Mouse (Mus musculus): ENCODE data around the gene Slc25a43. TPM values are rescaled to one million over a fixed set of nuclear protein-coding genes. Genes with fewer than 3 reads are reported as not detected.
A peak's percentile ranks its signal among the peaks of the same experiment; 100 is the strongest.

Gene Slc25a43
- polyA plus RNA-seq (2014; fragmentation: Nextera tagmentation; extraction: Ambion mirVana): 0.42 and 0.96 TPM in 2 replicates

DNA sequence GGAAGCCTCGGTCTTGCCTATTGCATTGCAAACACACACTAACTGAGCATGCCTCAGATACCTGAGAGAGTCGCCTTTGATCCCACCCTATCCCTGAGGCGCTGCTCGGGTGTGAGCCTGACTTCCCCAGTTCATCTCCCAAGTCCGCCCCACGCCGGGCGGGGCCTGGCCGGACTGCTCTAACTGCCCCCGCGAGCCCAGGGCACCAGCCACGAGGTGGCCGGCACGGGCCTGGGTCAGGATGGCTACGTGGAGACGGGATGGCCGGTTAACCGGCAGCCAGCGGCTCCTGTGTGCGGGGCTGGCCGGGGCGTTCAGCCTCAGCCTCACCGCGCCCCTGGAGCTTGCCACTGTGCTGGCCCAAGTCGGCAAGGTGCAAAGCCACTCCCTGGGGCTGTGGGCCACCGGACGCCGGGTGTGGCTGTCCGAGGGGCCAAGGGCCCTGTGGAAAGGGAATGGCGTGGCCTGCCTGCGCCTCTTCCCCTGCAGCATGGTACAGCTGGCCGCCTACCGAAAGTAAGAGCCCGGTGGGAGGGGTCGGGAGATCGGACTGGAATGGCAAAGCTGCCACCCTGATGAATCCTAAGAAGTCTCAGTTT lies at the start of gene Slc25a43:
Gene Slc25a43 (plus strand): TSS at position 157 of the 599 bp plus-strand sequence.
- Histone ChIP-seq H3K27ac (no peak within 1 kb of the TSS), H3K27me3 (ENCODE audit: control insufficient read depth, insufficient read depth, low read length) (no peaks in the 10 kb centered on the region), H3K9me3 (ENCODE audit: control insufficient read depth, low read length) (no peaks in the 10 kb centered on the region), H3K4me2 (replicated peaks) (peak within 1 kb of the TSS; percentile 56), H3K4me1 (replicated peaks; ENCODE audit: control insufficient read depth, insufficient read depth, low read length) (no peaks in the 10 kb centered on the region), H3K36me3 (replicated peaks; ENCODE audit: control insufficient read depth, insufficient read depth) (no peaks in the 10 kb centered on the region), H3K9ac (peak within 1 kb of the TSS; percentile 62), H3K4me3 (replicated peaks; ENCODE audit: low read length) (peak within 1 kb of the TSS; percentile 27)
- peak; percentile 62; the same call in 1 of the 2 replicates for ATAC-seq (ENCODE audit: low FRiP score)
- no peak for DNase-seq (ENCODE audit: low spot score)
- WGBS: 23% methylated on average over 36 of the region's 36 CpGs

GRCm38 (mm10) chrX:36740124-36740951 lies 3.1 kb upstream of the Slc25a43 start:
- H3K36me3 ChIP-seq (replicated peaks; ENCODE audit: control insufficient read depth, insufficient read depth): no peaks in the 10 kb centered on the region
- H3K9me3 ChIP-seq (ENCODE audit: control insufficient read depth, low read length): no peaks in the 10 kb centered on the region
- DNase-seq (ENCODE audit: low spot score) (no peak), ATAC-seq (ENCODE audit: low FRiP score) (no peak)
- H3K4me2 ChIP-seq (replicated peaks): no peak overlapping the region
- H3K4me1 ChIP-seq (replicated peaks; ENCODE audit: control insufficient read depth, insufficient read depth, low read length): no peaks in the 10 kb centered on the region
- no peaks in the 10 kb centered on the region for H3K27me3 ChIP-seq (ENCODE audit: control insufficient read depth, insufficient read depth, low read length)
- 90% methylated on average over 13 of the region's 13 CpGs for WGBS
- no peak overlapping the region for H3K4me3 ChIP-seq (replicated peaks; ENCODE audit: low read length)
- H3K27ac ChIP-seq: no peak overlapping the region
- H3K9ac ChIP-seq: no peak overlapping the region

DNA sequence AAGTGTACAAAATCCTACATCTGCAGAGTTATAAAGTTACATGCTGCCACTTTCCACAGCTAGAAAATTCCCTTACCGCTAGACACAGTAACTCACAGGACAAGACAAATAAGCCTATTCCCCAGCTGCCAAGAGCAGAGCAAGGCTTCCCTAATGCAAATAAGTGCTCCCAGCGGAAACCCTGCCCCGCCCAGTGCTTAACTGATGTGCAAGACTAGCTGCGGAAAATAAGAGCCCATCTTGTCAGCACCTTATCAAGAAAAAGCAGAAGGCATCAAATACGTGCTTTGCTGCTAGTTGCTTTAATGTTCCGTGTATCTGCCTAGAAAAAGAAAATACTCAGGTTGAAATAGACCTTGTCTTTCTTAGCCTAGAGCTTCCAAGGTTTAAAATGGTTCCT lies 2.2 kb upstream of the Slc25a43 start:
- DNase-seq (ENCODE audit: low spot score) (no peak), ATAC-seq (ENCODE audit: low FRiP score) (no peak)
- Histone ChIP-seq H3K36me3 (replicated peaks; ENCODE audit: control insufficient read depth, insufficient read depth) (no peaks in the 10 kb centered on the region), H3K27ac (no peak overlapping the region), H3K9ac (no peak overlapping the region), H3K4me2 (replicated peaks) (no peak overlapping the region), H3K4me3 (replicated peaks; ENCODE audit: low read length) (no peak overlapping the region), H3K4me1 (replicated peaks; ENCODE audit: control insufficient read depth, insufficient read depth, low read length) (no peaks in the 10 kb centered on the region), H3K27me3 (ENCODE audit: control insufficient read depth, insufficient read depth, low read length) (no peaks in the 10 kb centered on the region), H3K9me3 (ENCODE audit: control insufficient read depth, low read length) (no peaks in the 10 kb centered on the region)
- 36% methylated on average over 6 of the region's 6 CpGs for WGBS

DNA sequence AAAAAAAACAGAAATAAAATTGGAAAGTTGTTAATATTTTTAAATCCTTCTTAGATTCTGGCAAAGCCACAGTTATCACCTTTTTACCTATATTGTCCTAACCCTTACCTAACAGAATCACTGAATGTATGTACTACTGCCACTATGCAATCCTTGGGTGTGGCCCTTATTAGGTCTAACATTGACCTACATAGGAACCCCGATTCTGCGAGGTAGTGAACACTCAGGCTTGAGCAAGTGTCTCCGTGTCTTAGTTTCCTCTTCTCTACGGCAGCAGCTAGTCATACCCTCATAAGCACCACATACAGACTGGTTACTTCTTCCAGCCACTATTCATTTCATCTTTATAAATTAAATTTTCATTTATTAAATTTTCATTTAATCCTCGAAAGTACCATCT lies 715 bp upstream of the Slc25a43 start:
- no peaks in the 10 kb centered on the region for H3K9me3 ChIP-seq (ENCODE audit: control insufficient read depth, low read length)

DNA sequence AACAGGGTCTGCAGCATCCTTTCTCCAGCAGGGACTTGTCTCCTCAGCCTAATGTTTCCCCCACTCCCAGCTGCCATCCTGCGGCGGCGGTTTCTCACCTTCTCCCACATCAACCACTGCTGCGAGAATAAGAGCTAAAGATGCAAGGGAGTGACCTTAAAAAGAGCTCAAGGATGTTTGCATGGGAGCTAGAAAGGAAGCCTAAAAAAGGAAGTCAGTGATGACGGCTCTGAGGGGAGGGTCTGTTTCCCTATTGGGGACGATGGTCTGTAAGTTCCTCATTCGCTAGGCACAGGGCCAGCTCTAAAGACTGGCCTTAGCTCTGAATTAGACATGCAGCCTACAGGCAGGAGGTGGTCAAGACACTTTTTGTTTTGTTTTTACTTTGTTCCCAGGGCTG lies 1.3 kb downstream of the Slc25a43 start:
- H3K36me3 ChIP-seq (replicated peaks; ENCODE audit: control insufficient read depth, insufficient read depth): no peaks in the 10 kb centered on the region
- H3K4me3 ChIP-seq (replicated peaks; ENCODE audit: low read length): no peak overlapping the region
- no peak for ATAC-seq (ENCODE audit: low FRiP score)
- DNase-seq (ENCODE audit: low spot score): no peak
- no peaks in the 10 kb centered on the region for H3K9me3 ChIP-seq (ENCODE audit: control insufficient read depth, low read length)
- H3K4me2 ChIP-seq (replicated peaks): no peak overlapping the region
- 65% methylated on average over 7 of the region's 7 CpGs for WGBS
- H3K27ac ChIP-seq: no peak overlapping the region
- H3K27me3 ChIP-seq (ENCODE audit: control insufficient read depth, insufficient read depth, low read length): no peaks in the 10 kb centered on the region
- no peak overlapping the region for H3K9ac ChIP-seq
- H3K4me1 ChIP-seq (replicated peaks; ENCODE audit: control insufficient read depth, insufficient read depth, low read length): no peaks in the 10 kb centered on the region

More for the DNA sequence above, 715 bp upstream of the Slc25a43 start:
- no peak overlapping the region for H3K27ac ChIP-seq
- no peak overlapping the region for H3K4me2 ChIP-seq (replicated peaks)
- H3K36me3 ChIP-seq (replicated peaks; ENCODE audit: control insufficient read depth, insufficient read depth): no peaks in the 10 kb centered on the region
- ATAC-seq (ENCODE audit: low FRiP score) (no peak), DNase-seq (ENCODE audit: low spot score) (no peak)
- H3K9ac ChIP-seq: no peak overlapping the region
- H3K4me3 ChIP-seq (replicated peaks; ENCODE audit: low read length): no peak overlapping the region
- WGBS: 92% methylated on average over 5 of the region's 5 CpGs
- no peaks in the 10 kb centered on the region for H3K4me1 ChIP-seq (replicated peaks; ENCODE audit: control insufficient read depth, insufficient read depth, low read length)
- H3K27me3 ChIP-seq (ENCODE audit: control insufficient read depth, insufficient read depth, low read length): no peaks in the 10 kb centered on the region

GRCm38 (mm10) chrX:36745333-36745732 lies 1.9 kb downstream of the Slc25a43 start:
- DNase-seq (ENCODE audit: low spot score) (no peak), ATAC-seq (ENCODE audit: low FRiP score) (no peak)
- H3K36me3 ChIP-seq (replicated peaks; ENCODE audit: control insufficient read depth, insufficient read depth): no peaks in the 10 kb centered on the region
- no peaks in the 10 kb centered on the region for H3K27me3 ChIP-seq (ENCODE audit: control insufficient read depth, insufficient read depth, low read length)
- H3K27ac ChIP-seq: no peak overlapping the region
- no peaks in the 10 kb centered on the region for H3K4me1 ChIP-seq (replicated peaks; ENCODE audit: control insufficient read depth, insufficient read depth, low read length)
- H3K4me3 ChIP-seq (replicated peaks; ENCODE audit: low read length): no peak overlapping the region
- H3K9me3 ChIP-seq (ENCODE audit: control insufficient read depth, low read length): no peaks in the 10 kb centered on the region
- no peak overlapping the region for H3K4me2 ChIP-seq (replicated peaks)
- WGBS: 88% methylated on average over 7 of the region's 7 CpGs
- no peak overlapping the region for H3K9ac ChIP-seq

DNA sequence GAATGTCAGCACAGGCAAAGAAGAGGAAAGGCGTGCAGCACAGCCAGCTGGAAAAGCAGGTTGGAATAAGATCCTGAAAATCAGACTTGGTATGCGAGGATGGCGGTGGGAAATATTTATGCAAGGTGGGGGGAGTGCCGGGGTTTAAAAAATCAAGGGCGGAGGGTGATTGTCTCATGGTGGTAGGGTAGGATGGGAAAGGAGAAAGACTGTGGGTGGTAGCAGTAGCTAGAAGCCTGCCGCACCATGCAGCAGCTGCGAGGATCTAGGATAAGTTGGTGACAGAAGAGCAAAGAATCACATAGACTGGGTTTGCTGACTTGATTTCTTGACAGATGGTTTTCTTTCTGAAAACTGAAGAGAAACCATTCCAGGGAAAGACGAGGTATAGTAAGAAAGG lies 3.3 kb downstream of the Slc25a43 start:
- ATAC-seq (ENCODE audit: low FRiP score): no peak
- Histone ChIP-seq H3K4me3 (replicated peaks; ENCODE audit: low read length) (no peak overlapping the region), H3K9ac (no peak overlapping the region), H3K9me3 (ENCODE audit: control insufficient read depth, low read length) (no peaks in the 10 kb centered on the region), H3K4me1 (replicated peaks; ENCODE audit: control insufficient read depth, insufficient read depth, low read length) (no peaks in the 10 kb centered on the region), H3K36me3 (replicated peaks; ENCODE audit: control insufficient read depth, insufficient read depth) (no peaks in the 10 kb centered on the region), H3K27me3 (ENCODE audit: control insufficient read depth, insufficient read depth, low read length) (no peaks in the 10 kb centered on the region), H3K4me2 (replicated peaks) (no peak overlapping the region), H3K27ac (no peak overlapping the region)
- WGBS: 80% methylated on average over 8 of the region's 8 CpGs
- no peak for DNase-seq (ENCODE audit: low spot score)

DNA sequence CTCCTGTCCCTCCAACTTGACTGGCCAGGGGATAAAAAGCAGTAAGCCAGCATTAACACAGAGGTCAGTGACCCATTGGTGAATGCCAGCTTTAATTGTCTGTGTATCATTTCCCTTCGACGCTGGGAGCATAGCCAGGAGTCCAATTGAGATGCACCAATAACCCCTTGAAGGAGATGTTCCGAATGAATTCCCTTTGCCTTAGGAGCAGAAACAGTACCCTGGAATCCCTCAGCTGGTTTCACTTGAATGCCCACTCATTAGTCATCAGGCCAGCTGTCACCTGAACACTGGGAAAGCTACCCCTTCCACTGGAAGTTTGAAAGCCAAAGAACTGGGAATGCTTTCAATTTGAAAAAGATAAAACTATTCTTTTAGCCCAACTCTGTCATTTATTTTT lies 5.1 kb downstream of the Slc25a43 start:
- no peaks in the 10 kb centered on the region for H3K27me3 ChIP-seq (ENCODE audit: control insufficient read depth, insufficient read depth, low read length)
- WGBS: 32% methylated on average over 3 of the region's 3 CpGs
- DNase-seq (ENCODE audit: low spot score): no peak

DNA sequence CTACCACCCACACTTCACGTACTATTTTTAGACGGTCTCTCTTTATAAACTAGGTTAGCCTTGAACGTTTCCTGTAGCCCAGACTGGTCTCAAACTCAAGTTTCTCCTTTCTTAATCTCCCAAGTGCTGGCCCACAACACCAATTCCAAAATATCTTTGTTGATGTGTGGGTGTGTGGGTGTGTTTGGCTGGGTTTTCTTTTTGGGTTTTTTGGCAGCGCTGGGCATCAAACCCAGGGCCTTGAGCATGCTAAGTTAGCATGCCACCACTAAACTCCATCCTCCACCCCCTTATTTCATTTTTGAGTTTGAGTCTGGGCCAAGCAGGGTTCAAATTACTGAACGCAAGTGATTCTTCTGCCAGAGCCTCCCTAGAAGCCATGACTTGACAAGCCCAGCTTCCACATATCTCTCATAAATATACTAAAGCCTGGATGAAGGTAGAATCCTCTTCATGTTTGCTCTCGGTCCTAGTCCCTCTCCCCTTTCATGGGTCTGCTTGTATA lies 5.9 kb downstream of the Slc25a43 start:
- no peaks in the 10 kb centered on the region for H3K9me3 ChIP-seq (ENCODE audit: control insufficient read depth, low read length)
- H3K36me3 ChIP-seq (replicated peaks; ENCODE audit: control insufficient read depth, insufficient read depth): no peaks in the 10 kb centered on the region
- H3K4me1 ChIP-seq (replicated peaks; ENCODE audit: control insufficient read depth, insufficient read depth, low read length): no peaks in the 10 kb centered on the region
- no peak overlapping the region for H3K4me3 ChIP-seq (replicated peaks; ENCODE audit: low read length)
- 74% methylated on average over 6 of the region's 6 CpGs for WGBS
- H3K4me2 ChIP-seq (replicated peaks): no peak overlapping the region
- H3K27ac ChIP-seq: no peak overlapping the region
- DNase-seq (ENCODE audit: low spot score): no peak
- no peaks in the 10 kb centered on the region for H3K27me3 ChIP-seq (ENCODE audit: control insufficient read depth, insufficient read depth, low read length)
- no peak overlapping the region for H3K9ac ChIP-seq
- ATAC-seq (ENCODE audit: low FRiP score): no peak

More for the DNA sequence above, 5.1 kb downstream of the Slc25a43 start:
- no peaks in the 10 kb centered on the region for H3K9me3 ChIP-seq (ENCODE audit: control insufficient read depth, low read length)
- H3K9ac ChIP-seq: no peak overlapping the region
- no peak overlapping the region for H3K27ac ChIP-seq
- H3K4me3 ChIP-seq (replicated peaks; ENCODE audit: low read length): no peak overlapping the region
- ATAC-seq (ENCODE audit: low FRiP score): no peak
- H3K4me1 ChIP-seq (replicated peaks; ENCODE audit: control insufficient read depth, insufficient read depth, low read length): no peaks in the 10 kb centered on the region
- no peak overlapping the region for H3K4me2 ChIP-seq (replicated peaks)
- no peaks in the 10 kb centered on the region for H3K36me3 ChIP-seq (replicated peaks; ENCODE audit: control insufficient read depth, insufficient read depth)

All from hindbrain, embryonic 14.5 days (tissue).